21 mouse cellular contexts compared by ENCODE assay signal in the genomic region with DNA sequence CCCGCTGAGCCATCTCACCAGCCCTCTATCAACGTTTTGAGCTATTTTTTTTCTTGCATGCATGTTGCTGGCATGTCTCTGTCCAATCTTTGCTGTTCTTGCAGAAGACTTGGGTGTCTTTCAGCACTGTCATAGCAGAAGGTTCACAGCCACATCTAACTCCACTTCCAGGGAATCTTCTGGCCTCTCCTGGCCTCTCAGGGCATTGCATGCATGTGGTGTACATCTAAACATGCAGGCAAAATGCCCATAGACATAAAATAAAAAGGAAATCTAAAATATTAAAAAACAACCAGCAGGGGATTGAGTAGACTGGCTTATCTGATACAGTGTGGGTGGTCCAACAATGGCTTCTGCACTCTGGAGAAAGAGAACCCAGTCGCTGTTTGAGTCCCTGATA.
DNase-seq lines count a peak whose midpoint lies in the region; ATAC-seq and TF ChIP-seq lines count a peak whose summit lies in the region.
"Had no signal": no experiment of that assay in that cellular context is flagged by ENCODE, and none has a peak within 500 bp of the region (broad histone marks: within the 10 kb centered on the region; RNA-seq: fewer than 3 reads in every experiment).

No protein-coding gene starts in this region.

- peak; percentile 32 for TF ChIP-seq CTCF in forebrain, postnatal 0 days (IDR thresholded peaks at IDR 0.05; ENCODE audit: low read depth)
- peak; percentile 50; the same call in 1 of the 2 replicates for TF ChIP-seq CTCF in kidney, postnatal 0 days (IDR thresholded peaks at IDR 0.05; ENCODE audit: low read depth)
- TF ChIP-seq CTCF in midbrain, postnatal 0 days (IDR thresholded peaks at IDR 0.05), result peak; percentile 43

- H3K4me1 ChIP-seq in forebrain, postnatal 0 days (ENCODE audit: insufficient read depth), result peaks cover 2% of the 10 kb centered on the region; the same call in 1 of the 2 replicates
- H3K4me1 ChIP-seq in forebrain, embryonic 15.5 days, result no peaks in the 10 kb centered on the region
- H3K4me1 ChIP-seq in kidney, postnatal 0 days (replicated peaks; ENCODE audit: insufficient read depth, low read length), result no peaks in the 10 kb centered on the region
- H3K4me1 ChIP-seq in kidney, embryonic 15.5 days, result no peaks in the 10 kb centered on the region
- no peaks in the 10 kb centered on the region for H3K4me1 ChIP-seq in midbrain, postnatal 0 days (ENCODE audit: insufficient read depth, low read length)
- peaks cover 7% of the 10 kb centered on the region for H3K4me1 ChIP-seq in midbrain, embryonic 10.5 days
- H3K4me1 ChIP-seq: limb, embryonic 15.5 days had no signal

- 60% methylated on average over 3 of the region's 3 CpGs for WGBS in forebrain, postnatal 0 days
- 74% methylated on average over 3 of the region's 3 CpGs for WGBS in forebrain, embryonic 15.5 days
- 59% methylated on average over 3 of the region's 3 CpGs for WGBS in kidney, postnatal 0 days
- 62% methylated on average over 3 of the region's 3 CpGs for WGBS in kidney, embryonic 15.5 days
- 69% methylated on average over 3 of the region's 3 CpGs for WGBS in midbrain, postnatal 0 days
- 69% methylated on average over 3 of the region's 3 CpGs for WGBS in midbrain, embryonic 10.5 days

- H3K9me3 ChIP-seq in forebrain, postnatal 0 days (ENCODE audit: low read length), result no peaks in the 10 kb centered on the region
- no peaks in the 10 kb centered on the region for H3K9me3 ChIP-seq in forebrain, embryonic 15.5 days
- no peaks in the 10 kb centered on the region for H3K9me3 ChIP-seq in kidney, postnatal 0 days (replicated peaks; ENCODE audit: low read length)
- no peaks in the 10 kb centered on the region for H3K9me3 ChIP-seq in kidney, embryonic 15.5 days (replicated peaks)
- no peaks in the 10 kb centered on the region for H3K9me3 ChIP-seq in midbrain, postnatal 0 days (ENCODE audit: low read length)
- H3K9me3 ChIP-seq in midbrain, embryonic 10.5 days (replicated peaks), result no peaks in the 10 kb centered on the region
- H3K9me3 ChIP-seq: embryonic facial prominence, embryonic 13.5 days; heart, embryonic 15.5 days; limb, embryonic 15.5 days; midbrain, embryonic 12.5 days; neural tube, embryonic 12.5 days had no signal

- H3K27ac ChIP-seq in forebrain, postnatal 0 days (ENCODE audit: low read depth, low read length), result no peak overlapping the region
- H3K27ac ChIP-seq in forebrain, embryonic 15.5 days (replicated peaks), result no peak overlapping the region
- H3K27ac ChIP-seq in kidney, postnatal 0 days, result no peak overlapping the region
- no peak overlapping the region for H3K27ac ChIP-seq in kidney, embryonic 15.5 days
- no peak overlapping the region for H3K27ac ChIP-seq in midbrain, postnatal 0 days (ENCODE audit: low read depth, low read length)
- no peak overlapping the region for H3K27ac ChIP-seq in midbrain, embryonic 10.5 days (replicated peaks)
- H3K27ac ChIP-seq: embryonic facial prominence, embryonic 13.5 days; limb, embryonic 15.5 days; macrophage; midbrain, embryonic 12.5 days; neural tube, embryonic 12.5 days had no signal

- DNase-seq in forebrain, postnatal 0 days, result no peak
- no peak for DNase-seq in kidney, postnatal 0 days (ENCODE audit: low spot score)
- DNase-seq in midbrain, postnatal 0 days (ENCODE audit: low spot score), result peak; percentile 18
- DNase-seq in midbrain, embryonic 10.5 days (ENCODE audit: low spot score), result no peak
- DNase-seq in cerebellum, adult 9-10 months, result no peak
- DNase-seq in spleen, adult 18-20 months, result no peak
- DNase-seq: adrenal gland, adult 8-10 months; cerebellum, adult 9-11 months; kidney, adult 8-10 months; lung, adult 2 months; right cerebral cortex, adult 18-20 months; thymus, postnatal 36 days had no signal

- no peak overlapping the region for H3K9ac ChIP-seq in forebrain, postnatal 0 days
- H3K9ac ChIP-seq in forebrain, embryonic 15.5 days (replicated peaks), result no peak overlapping the region
- H3K9ac ChIP-seq in kidney, postnatal 0 days (ENCODE audit: low read depth, low read length), result no peak overlapping the region
- H3K9ac ChIP-seq in kidney, embryonic 15.5 days, result no peak overlapping the region
- no peak overlapping the region for H3K9ac ChIP-seq in midbrain, postnatal 0 days (replicated peaks; ENCODE audit: low read length, poor library complexity, severe bottlenecking)
- H3K9ac ChIP-seq: embryonic facial prominence, embryonic 13.5 days; heart, embryonic 15.5 days; limb, embryonic 15.5 days; midbrain, embryonic 12.5 days; neural tube, embryonic 12.5 days had no signal

- H3K4me3 ChIP-seq in forebrain, postnatal 0 days (ENCODE audit: low read depth, low read length), result no peak overlapping the region
- no peak overlapping the region for H3K4me3 ChIP-seq in forebrain, embryonic 15.5 days
- H3K4me3 ChIP-seq in kidney, postnatal 0 days (replicated peaks; ENCODE audit: low read depth, low read length), result no peak overlapping the region
- no peak overlapping the region for H3K4me3 ChIP-seq in kidney, embryonic 15.5 days (replicated peaks)
- H3K4me3 ChIP-seq in midbrain, postnatal 0 days (ENCODE audit: low read depth, low read length), result no peak overlapping the region
- H3K4me3 ChIP-seq in midbrain, embryonic 10.5 days, result no peak overlapping the region
- H3K4me3 ChIP-seq: embryonic facial prominence, embryonic 13.5 days; heart, embryonic 15.5 days; limb, embryonic 15.5 days; midbrain, embryonic 12.5 days; neural tube, embryonic 12.5 days had no signal

- no peak for ATAC-seq in forebrain, postnatal 0 days
- ATAC-seq in forebrain, embryonic 15.5 days (replicated peaks), result no peak
- no peak for ATAC-seq in kidney, postnatal 0 days (replicated peaks; ENCODE audit: low FRiP score, low read depth)
- no peak for ATAC-seq in kidney, embryonic 15.5 days (replicated peaks; ENCODE audit: low FRiP score)
- ATAC-seq in midbrain, postnatal 0 days (ENCODE audit: low FRiP score), result no peak
- ATAC-seq: forebrain, embryonic 14.5 days had no signal

- H3K36me3 ChIP-seq in forebrain, postnatal 0 days (ENCODE audit: insufficient read depth), result no peaks in the 10 kb centered on the region
- H3K36me3 ChIP-seq in forebrain, embryonic 15.5 days, result no peaks in the 10 kb centered on the region
- no peaks in the 10 kb centered on the region for H3K36me3 ChIP-seq in kidney, postnatal 0 days (ENCODE audit: insufficient read depth, low read length)
- no peaks in the 10 kb centered on the region for H3K36me3 ChIP-seq in kidney, embryonic 15.5 days
- H3K36me3 ChIP-seq in midbrain, postnatal 0 days (ENCODE audit: insufficient read depth, low read length), result no peaks in the 10 kb centered on the region
- H3K36me3 ChIP-seq in midbrain, embryonic 10.5 days, result no peaks in the 10 kb centered on the region
- H3K36me3 ChIP-seq: embryonic facial prominence, embryonic 13.5 days; heart, embryonic 15.5 days; limb, embryonic 15.5 days; midbrain, embryonic 12.5 days; neural tube, embryonic 12.5 days had no signal

- no peaks in the 10 kb centered on the region for H3K27me3 ChIP-seq in forebrain, postnatal 0 days (ENCODE audit: insufficient read depth, low read length)
- H3K27me3 ChIP-seq in forebrain, embryonic 15.5 days, result no peaks in the 10 kb centered on the region
- no peaks in the 10 kb centered on the region for H3K27me3 ChIP-seq in kidney, postnatal 0 days (ENCODE audit: insufficient read depth, low read length)
- no peaks in the 10 kb centered on the region for H3K27me3 ChIP-seq in kidney, embryonic 15.5 days
- H3K27me3 ChIP-seq in midbrain, postnatal 0 days (ENCODE audit: insufficient read depth, low read length), result no peaks in the 10 kb centered on the region
- H3K27me3 ChIP-seq in midbrain, embryonic 10.5 days (ENCODE audit: low read depth, poor library complexity, severe bottlenecking), result no peaks in the 10 kb centered on the region
- H3K27me3 ChIP-seq: embryonic facial prominence, embryonic 13.5 days; heart, embryonic 15.5 days; limb, embryonic 15.5 days; midbrain, embryonic 12.5 days; neural tube, embryonic 12.5 days had no signal

- no peak overlapping the region for H3K4me2 ChIP-seq in forebrain, postnatal 0 days (ENCODE audit: low read depth)
- H3K4me2 ChIP-seq in forebrain, embryonic 15.5 days (replicated peaks), result no peak overlapping the region
- no peak overlapping the region for H3K4me2 ChIP-seq in kidney, postnatal 0 days (ENCODE audit: low read length)
- H3K4me2 ChIP-seq in kidney, embryonic 15.5 days, result no peak overlapping the region
- H3K4me2 ChIP-seq in midbrain, postnatal 0 days (ENCODE audit: low read depth, low read length, poor library complexity, severe bottlenecking), result no peak overlapping the region
- H3K4me2 ChIP-seq: embryonic facial prominence, embryonic 13.5 days; heart, embryonic 15.5 days; limb, embryonic 15.5 days; midbrain, embryonic 12.5 days; neural tube, embryonic 12.5 days had no signal
